Mouse (Mus musculus) kidney, postnatal 14 days (tissue): ENCODE data around the gene Fcor.

Source experiments
- DNase-seq: peaks from one replicate; pipeline ENCODE4 v3.0.0; 2022; ENCODE audit warnings: mixed read lengths

Gene Fcor

DNA sequence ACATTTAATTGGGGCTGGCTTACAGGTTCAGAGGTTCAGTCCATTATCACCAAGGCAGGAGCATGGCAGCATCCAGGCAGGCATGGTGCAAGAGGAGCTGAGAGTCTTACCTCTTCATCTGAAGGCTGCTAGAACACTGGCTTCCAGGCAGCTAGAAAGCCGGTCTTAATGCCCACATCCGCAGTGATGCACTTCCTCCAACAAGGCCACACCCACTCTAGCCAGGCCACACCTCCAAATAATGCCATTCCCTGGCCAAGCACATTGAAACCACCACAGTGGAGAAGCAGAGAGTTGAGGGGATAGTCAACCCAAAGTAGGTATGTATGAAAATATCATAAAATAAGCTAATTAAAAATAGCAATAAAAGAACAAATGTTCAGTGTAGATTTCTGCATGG, 1.8 kb downstream of the Fcor start:
- DNase-seq = no peak

DNA sequence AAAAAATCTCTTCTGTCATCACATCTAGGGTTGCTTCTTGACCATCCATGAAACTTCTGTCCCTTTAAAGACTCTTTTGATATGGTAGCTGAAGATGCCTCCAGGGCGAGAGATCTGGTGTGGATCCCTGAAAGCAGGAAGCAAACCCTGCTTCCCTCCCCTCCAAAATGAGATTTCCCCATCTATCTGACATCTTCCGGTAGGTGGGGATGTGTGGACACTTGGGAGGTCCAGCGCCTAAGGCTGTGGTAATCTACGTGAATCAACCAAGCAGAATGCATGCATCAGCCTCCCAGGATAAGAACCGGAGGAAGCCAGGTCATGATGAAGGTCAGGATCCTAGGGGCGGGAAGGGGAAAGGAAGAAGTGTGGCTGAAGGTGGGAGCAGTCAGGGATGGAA, 6.7 kb downstream of the Fcor start, which contains the start of gene Mcemp1:
Gene Mcemp1 (plus strand): TSS at position 248 of the 400 bp plus-strand sequence.
- no peak for DNase-seq

DNA sequence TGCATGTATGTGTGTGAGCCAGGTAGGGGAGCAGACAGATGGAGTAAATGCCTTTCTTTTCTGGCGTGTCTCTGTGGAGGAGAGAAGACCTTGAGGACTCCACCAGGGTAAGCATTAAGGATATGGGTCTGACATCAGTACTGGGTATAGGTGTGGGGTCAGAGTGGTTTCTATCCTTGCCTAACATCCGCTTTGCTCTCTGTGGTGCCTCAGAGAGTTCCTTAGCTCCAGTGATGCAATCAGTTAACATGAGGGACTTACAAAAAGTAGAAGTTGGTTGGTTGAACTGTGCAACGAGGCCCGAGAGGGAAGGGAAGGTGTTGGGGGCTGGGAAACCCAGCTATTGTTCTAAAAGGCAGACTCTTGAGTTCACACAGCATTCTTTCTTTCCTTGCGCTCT, 7.8 kb downstream of the Fcor start:
- no peak for DNase-seq

DNA sequence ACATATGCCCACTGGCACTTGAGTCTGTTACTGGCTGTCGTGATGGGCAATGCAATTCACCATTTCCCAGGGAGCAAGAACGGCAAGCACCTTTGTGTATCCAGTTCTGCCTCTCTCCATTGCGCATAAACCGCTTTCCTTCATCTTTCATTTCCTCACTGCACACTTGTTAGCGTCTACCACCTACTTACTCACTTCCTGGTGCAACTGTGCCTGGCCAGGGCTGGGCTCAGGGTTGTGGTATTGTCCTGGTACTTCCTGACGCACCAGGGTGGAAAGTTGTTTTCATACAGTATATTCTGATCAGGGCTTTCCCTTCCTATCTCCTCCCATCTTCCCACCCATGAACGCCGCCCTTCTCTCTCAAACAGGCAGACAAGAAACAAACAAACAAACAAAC, 11.3 kb downstream of the Fcor start:
- DNase-seq = no peak

DNA sequence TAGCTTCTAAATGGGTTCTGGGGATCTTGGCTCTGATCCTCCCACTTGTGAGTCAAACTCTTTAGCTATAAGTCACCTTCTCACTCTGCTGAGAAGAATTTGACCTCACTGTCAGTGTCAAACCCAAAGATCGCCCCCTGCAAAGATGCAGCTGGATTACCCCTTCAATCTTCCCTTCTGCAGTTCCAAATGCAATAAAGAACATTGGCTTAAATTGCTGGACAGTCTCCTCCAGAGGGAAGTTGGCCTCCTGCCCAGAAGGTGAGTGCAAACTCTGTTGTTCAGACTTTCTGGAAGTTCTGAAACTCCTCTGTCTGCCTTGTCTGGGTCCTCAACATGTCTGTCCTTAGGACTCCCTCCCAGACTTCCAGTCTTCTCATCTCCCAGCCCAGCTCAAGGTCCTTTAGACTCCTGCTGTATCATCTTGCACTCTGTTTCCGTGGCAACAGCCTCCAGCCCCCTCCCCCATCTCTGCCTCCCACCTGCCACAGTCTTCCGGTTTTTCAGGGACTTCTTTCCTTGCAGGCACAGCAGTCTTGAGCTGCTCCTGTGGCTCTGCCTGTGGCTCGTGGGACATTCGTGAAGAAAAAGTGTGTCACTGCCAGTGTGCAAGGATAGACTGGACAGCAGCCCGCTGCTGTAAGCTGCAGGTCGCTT, 15.3 kb downstream of the Fcor start:
- no peak for DNase-seq

DNA sequence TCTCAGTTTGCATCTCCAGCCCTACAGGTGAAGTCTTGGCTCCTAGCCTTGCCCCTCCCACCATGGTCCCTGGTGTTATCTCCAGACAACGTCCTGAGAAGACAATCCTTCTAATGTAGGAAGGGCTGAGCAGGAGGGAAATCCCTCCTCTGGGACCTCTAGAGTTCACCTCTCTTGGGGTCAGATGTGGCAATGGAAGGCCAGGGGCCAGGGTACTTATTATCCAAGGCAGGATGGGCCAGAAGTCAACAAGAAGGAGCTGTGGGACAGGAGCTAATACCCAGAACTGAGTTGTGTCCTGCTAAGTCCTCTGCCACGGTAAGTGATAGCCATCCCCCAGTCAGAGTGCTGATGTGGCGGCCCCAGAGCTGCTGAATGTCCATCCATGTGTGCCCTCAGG, 16.6 kb downstream of the Fcor start, which contains the start of gene Retn:
Gene Retn (plus strand): TSS at position 245 of the 400 bp plus-strand sequence.
- no peak for DNase-seq

DNA sequence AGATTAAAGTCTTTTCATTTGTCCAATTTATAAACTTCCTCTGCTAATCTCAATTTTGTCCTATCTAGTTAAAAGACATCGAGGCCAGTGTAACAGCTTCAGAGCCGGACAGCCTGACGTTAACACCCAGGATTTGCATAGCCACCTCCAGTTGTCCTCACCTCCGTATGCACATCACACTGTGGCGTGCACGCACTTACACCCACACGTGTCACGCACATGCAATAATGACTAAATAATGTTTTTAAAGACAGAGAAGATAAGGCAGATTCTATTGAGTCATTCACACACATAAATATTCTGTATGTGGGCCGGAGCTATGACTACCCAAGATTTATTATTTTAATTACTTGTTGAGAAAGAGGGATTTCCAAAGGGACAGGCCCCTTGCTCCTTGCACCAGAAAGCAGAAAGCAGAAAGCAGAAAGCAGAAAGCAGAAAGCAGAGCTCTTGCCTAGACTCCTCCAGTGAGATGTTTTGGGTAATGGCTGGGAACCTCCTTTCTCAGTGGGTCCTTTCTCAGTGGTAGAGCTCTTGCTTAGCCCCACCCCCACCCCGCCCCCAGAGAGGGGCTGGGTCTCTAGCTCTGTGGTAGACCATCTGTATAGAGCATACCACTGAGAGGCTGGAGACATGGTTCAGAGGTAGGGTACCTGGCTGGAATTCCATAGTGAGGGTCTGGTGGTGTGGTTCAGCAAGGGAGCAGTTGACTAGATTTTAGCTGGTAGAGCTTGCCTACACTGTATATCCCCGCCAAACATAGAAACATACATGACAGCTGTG, 17.2 kb downstream of the Fcor start:
- DNase-seq = no peak

DNA sequence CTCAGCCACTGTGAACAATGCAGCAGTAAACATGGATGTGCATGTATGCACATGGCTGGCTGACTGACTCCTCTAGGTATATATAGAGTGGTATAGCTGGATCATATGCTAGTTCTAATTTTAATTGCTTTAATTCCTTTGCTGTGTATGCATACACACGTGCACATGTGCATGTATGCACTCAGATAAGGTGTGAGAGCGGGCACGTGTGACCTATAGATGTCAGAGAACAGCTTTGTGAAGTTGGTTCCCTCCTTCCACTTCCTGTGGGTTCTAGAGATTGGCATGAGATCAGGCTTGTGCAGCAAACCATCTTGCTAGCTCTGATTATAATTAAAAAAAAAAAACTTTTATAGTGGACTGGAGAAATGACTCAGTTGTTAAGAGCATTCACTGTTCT, 19.3 kb downstream of the Fcor start:
- no peak for DNase-seq

DNA sequence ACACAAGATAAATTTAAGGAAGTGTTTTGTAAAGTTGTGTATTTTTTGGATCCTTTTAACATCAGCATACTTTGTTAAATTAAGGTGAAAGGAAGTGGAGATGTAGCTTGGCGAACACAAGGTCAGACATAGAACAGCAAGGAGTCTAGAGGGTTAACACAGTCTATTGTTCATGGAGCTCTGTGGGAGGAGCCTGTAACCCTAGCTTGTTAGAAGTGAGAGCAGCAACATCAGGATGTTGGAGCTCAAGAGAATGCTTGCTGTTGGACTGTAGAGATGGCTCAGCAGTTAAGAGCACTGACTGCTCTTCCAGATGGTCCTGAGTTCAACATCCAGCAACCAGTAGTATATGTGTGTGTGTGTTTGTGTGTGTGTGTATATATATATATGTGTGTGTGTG, 23.2 kb downstream of the Fcor start:
- DNase-seq = no peak

DNA sequence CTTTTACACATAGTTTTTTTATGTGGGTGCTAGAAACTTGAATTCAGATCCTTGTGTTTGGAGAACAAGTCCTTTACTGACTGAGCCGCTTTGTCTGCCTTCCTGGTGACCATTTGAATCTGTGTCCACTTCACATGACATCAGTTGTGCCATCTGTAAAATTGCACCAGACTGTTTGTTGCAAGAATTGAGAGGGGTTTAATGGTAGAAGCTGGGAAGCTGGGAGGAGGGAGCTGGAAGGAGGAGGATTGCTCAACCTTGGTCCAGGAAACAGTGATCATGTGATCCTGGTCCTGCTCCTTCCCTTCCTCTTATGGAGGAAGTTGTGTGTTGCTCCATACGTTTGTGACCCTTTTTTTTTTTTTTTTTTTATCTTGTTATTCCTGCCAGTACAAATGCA, 23.9 kb downstream of the Fcor start:
- DNase-seq = no peak

DNA sequence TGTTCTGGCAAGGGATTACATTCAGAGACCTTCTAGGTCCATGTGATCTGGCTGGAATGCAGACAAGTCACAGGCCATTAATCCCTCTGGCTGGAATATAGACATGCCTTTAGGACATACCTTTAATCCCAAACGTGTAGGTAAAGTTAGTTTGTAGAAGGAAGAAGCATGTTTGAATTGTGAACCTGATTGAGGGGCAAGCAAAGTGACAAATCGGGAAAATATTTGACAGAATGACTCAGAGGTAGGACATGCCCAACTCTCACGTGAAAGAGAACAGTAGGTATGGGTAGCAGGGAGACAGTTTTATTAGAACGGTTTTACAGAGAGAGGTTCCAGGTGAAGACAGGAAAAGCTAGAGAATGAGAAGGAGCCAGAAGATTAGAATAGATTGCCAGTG, 24.6 kb downstream of the Fcor start:
- no peak for DNase-seq

DNA sequence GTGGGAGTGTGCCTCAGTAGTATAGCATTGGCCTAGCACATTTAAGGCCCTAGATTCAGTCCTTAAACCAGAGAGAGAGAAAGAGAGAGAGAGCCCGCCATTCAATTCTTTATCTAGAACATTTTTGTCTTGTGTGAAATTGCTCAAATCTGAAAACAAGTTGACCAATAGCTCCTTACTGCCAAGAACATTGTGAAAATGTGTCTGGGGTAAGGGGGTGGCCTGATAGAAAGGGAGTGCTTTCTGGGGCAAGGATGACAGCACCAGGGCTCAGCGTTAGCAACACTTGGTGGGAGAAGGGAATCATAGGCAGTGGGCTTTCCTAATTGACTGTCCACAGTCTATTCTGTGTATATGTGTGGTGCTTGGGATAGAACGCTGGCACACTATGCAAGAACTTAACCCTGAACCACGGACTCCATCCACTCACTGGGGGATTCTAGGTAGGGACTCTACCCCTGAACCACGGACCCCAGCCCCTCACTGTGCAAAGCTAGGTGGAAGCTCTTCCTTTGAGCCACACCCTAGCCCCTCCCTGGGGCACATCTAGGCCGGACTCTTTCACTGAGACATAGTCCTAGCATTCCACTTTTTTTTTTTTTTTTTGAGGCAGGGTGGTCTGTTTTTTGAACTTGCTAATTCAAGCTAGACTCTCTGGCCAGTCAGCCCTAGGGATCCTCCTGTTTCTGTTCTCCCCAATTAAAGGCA, 25.2 kb downstream of the Fcor start:
- DNase-seq = no peak

DNA sequence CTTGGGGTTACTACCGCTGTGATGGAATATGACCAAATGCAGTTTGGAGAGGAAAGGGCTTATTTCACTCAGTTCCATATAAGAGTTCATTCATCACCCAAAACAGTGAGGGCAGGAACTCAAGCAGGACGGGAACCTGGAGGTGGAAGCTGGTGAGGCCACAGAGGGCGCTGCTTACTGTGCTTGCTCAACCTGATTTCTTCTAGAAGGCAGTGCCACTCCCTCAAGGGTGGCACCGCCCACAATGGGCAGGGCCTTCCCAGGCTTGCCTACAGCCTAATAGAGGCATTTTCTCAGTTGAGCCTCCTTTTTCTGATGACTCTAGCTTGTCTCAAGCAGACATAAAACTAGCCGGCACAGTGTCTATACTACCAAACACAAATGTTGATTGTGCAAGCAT, 26.4 kb downstream of the Fcor start:
- peak; percentile 57 for DNase-seq

DNA sequence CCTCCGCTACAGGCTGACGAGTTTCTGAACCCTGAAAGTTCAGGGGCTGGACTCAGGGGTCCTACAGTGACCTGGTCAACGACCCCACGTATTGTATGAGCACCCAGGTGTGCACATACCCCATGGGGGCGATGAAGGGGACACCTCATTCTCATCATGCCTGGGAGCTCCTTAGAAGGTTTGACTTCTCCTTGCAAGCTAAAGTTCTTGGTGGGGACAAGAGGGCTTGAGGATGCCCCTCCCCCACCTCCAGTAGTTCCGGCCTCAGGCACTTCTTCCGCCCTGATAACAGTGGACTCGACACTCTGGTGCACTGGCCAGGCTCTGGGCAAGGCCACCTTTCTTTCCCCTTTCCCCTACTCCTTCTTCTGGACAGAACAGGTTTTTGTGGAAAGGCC, 40.7 kb downstream of the Fcor start:
- DNase-seq = peak; percentile 36

DNA sequence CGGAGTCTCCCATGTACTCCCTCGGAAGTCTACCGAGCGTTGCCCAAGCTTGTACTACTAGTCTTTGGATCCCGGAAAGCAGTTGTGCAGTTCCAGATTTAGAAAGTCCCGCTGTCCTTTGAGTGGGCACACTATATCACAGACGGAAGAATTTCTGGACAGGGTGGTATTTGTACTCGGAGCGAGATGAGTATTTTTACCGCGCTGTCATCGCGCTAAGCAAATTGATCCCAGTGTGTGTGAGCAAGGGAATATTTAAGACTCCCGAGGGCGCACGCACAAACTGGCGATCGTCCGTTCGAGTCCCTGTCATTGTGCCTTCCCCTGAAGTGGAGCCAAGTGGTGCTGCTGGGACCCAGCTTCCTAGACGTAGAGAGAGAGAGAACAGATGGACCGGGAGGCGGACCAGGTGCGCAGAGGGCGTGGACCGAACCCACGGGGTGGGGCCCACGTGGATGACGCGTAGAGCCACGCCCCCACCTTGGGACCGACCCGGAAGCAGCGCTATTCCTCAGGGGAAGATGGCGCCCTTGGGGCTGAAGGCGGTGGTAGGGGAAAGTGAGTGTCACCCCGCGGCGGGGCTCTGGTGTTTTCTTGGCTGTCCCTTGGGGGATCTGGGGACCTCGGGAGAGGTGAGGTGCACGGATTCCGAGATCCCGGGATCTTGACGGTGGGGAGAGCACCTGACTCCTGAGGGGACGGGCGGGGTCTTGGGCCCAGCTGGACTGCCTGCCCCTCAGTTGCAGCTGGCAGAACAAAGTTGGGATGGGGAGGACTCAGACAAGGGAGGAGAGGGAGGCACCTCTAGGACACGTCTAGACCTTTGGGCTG, 41.3 kb downstream of the Fcor start, which contains the start of gene Stxbp2:
Gene Stxbp2 (plus strand): TSS at position 309 of the 831 bp plus-strand sequence.
- peak; percentile 90 for DNase-seq

DNA sequence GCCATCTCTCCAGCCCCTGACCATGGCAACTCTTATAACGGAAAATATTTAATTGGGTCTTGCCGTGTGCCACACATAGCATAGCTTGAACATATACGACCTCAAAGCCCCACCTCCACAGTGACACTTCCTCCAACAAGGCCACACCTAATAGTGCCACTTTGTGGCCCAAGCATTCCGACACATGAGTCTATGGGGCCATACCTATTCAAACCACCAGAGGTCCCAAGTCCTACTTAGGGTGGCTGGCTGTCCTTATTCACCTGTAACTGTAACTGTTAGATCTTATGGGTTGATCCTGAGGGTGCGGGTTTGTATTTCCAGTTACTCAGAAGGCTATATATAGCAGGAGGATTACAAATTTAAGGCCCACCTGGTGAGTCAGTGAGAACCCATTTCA, 44.1 kb downstream of the Fcor start:
- peak; percentile 52 for DNase-seq

DNA sequence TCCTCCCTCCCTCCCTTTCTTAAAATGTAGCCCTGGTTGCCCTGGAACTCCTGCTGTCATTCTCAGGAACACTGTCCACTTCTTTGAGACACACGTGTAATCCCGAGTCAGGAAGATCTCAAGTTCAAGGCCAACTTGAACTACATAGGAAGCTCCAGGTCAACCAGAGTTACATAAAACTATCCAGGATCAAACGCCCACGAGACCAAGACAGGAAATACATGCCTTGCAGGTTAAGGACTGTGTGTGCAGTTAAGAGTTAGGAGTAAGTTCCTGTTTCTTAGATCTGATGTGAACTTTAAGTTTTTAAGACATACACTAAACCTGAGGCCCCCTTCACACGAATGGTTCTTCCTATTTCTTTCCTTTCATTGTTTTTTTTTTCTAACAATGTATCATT, 45.2 kb downstream of the Fcor start:
- no peak for DNase-seq

DNA sequence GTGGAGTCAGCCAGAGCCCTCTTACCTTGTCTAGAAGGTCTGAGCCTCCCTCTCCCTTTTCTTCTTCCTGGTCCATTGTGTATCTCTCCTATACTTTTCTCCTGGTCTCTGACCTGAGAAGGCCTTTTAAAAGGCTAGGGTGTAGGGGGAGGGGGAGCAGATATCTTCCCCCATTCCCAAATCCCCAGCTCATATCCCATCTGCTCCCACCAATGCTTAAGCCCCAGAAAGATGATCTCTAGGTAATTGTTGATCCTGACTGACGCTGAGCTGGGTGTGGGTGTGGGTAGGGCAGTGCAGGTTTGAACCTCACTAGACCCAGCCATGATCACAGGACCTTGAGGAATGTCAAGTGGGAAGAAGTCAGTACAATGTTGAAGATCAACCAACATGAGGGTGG, 46.7 kb downstream of the Fcor start, which contains the start of gene Pcp2:
Gene Pcp2 (minus strand): TSS at position 101 of the 400 bp plus-strand sequence.
- no peak for DNase-seq

DNA sequence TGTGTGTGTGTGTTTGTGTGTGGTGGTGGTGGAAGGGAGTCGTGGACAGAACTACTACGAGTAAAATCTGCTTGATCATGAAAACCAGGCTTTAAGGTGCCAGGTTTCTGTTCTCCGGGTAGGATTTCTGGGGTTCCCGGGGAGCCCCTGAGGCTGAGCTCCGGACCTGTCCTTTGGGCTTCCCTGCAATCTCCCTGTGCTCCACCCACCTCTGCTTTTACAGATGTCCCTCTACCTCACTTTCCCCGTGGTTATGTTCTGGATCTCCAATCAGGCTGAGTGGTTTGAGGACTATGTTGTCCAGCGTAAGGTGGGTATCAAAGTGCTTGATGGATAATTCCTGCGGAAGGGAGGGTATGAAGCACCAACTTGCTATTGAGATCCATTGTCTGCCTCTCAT, 50.0 kb downstream of the Fcor start:
- DNase-seq = no peak

DNA sequence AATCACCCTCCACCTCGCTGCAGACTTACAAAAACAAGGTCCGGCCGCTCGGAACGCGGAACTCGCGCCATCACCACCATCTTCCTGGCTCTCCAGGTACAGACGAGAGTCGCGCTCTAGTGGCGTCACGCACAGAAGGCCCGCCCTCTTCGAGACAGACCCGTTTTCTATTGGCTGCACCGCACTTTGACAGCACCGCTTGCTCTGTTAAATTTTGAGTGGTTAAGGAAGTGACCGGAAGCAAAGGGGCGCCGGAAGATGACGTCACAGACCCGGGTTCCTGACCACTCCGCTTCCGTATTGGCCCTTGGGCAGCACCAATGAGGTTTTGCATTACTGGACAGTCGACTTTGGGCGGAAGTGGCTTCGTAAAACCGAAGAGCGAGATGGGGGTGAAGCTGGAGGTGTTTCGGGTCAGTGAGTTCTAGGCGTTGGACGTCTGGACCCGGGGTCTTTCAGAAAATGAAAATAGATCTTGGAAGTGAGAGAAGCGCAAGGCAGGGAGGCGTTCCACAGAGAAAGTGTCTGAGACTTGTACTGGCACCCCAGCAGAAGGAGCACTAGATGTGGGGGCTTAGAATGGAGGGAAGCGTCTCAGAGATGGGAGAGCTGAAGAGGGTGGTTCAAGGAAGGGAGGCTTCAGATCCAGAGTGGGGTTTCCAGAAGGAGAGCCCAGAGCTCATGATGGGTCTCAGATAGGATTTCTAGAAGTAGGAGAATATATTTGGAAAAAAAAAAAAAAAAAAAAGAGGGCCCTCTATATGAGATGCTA, 50.8 kb downstream of the Fcor start, which contains the start of the genes Xab2 and Pet100:
Gene Xab2 (minus strand): TSS at position 118 of the 772 bp plus-strand sequence.
Gene Pet100 (plus strand): TSS at position 350 of the 772 bp plus-strand sequence.
- DNase-seq = peak; percentile 99
